Mouse (Mus musculus): ENCODE data around the gene Htr3b.

The Htr3b gene

DNA sequence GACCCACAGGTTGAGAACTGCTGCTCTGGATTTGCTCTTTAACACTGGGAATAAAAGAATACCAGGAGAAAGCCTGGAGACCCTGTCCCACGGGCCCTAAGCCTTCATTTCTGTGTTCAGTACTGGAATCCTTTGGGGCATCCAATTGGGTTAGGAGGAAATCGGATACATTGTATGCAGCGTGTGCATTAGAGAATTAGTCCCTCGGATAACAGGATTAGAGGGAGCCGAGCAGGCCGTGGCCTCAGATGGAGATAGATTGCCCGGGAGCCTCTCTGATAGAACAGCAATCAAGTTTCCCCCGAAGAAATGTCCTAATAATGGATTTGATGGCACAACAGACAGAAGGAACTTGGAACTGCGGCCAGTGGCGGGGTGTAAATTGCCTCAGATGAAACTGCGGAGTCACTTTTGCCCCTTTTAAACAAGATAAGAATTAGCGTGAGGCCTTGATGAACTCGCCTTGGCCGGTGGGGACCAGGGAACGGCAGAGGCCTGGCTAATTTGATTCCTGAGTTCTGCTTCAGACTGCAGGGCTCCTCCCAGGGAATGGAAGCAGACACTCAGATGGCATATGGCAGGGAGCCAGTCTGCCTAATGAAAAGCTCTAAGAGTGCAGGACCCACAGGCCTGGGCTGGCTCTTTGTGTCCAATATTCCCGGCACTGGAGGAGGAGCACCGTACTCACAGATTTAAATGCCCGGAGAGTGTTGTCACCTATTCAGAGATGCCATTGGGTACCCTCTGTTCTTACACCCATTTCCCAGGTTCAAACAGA is 48.6 kb downstream of the Htr3b start:
- no peak for DNase-seq

DNA sequence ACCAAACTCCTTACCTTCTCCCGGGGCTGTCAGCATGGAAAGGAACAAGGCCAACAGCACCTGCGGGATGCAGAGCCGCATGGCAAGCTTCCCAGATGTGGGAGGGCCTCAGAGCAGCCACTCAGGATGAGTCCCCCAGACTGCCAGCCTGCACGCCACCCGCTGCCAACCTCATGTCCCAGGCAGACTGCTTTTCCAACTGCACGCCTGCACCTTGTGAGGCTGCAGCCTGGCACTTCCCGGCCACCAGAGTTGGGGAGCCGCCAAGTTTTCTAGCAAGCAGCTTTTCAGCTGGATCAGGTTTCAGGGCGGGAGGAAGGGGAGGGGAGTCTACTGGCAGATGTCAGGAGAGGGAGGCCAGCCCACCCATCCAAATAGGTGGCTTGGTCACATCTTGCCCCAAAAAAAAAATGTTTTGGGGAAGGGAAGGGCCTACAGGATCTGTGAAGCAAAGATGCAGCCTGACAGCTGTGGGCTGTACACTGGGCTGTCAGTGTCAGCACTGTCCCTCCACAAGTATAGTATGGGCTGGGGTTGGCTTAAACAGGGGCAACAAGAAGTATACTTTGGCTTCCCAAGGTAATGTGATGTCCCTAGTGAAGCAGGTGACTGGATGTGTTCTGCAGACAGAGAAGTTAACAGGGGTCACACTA is 53.8 kb downstream of the Htr3b start, which contains the start of gene Htr3a:
TSS of gene Htr3a (minus strand) at position 215 of the 653 bp plus-strand sequence.
- DNase-seq, result peak; percentile 42

DNA sequence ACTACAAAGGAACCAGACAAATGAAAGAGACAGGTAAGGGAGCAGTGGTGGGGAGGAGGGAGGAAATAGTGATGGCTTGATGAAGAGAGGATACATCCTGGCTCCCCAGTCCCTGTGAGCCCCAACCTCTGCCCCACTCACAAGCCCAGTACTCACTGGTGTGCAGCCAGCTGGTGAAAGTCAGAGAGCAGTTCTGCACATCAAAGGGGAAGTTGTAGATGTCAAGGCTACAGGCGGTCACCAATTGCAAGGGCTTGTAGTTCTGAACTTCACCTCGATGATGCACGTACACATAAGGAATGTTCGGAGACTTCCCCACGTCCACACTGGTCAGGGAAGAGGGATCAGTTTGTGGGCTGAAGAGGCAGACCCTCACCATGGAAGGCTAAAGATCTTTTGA is 60.4 kb downstream of the Htr3b start:
- no peak for DNase-seq

DNA sequence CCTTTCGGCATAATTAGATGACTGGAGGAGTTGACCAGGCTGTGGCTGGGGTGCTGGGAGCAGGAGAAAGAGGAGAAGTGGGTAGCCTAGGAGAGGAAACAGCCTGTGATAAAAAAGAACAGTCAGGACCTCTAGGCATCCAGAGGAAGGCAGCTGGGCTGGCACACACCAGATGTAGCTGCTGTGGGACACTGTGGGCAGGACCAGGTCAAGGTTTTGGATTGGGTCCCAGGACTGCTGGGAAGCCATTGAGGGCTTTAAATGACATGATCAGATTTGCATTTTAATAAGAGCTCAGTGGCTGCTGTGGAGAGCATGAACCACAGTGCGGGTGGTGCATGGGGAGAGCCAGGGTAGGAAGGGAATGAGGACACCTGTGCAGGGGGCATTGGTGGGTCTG is 61.0 kb downstream of the Htr3b start:
- peak; percentile 8 for DNase-seq

DNA sequence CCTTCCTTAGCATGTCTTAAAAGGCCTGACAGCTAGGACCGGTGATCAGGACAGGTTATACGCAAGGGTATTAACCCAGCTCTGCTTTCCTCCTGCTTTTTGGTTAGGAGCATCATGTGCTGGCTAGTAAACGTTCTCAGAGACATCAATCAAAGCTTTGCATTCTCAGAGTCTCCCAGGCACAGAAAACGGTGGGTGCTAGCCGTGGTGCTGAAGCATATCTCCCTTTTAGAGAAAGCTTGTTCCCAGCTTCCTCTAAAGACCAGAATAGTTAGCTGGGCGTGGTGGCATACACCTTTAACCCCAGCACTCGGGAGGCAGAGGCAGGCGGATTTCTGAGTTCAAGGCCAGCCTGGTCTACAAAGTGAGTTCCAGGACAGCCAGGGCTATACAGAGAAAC is 66.2 kb downstream of the Htr3b start:
- peak; percentile 10 for DNase-seq

DNA sequence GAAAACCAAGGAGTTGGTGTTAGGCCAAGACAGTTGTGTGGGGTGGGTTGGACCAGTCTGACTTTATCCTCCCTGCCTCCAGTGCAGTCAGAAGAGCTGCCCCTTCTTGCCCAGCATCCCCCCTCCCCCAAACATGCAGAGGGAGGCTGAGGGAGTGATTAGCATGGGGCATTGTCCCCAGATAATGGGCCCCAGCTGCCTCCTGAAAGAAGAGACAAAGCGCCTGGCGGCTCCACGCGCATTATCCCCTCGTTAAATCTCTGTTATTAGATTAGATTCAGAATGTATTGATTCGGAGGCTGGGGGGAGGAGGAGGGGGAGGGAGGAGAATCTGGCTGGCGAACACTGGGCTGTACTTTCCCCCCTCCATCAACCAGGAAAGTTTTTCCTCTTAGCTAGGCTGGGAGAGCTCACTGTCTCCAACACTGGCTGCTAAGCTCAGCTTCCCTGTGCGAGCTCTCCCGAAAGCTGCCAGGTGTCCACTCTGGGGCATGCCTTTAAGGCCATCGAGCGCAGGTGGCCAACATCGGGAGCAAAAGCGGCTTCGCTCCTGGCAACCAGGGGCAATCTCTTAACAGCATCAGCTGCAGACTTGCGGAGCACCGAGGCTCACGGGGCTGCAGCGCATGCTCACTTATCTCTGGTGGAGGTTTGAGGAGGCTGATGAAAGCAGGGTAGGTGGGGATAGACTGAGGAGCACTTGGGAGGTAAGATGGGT is 68.8 kb downstream of the Htr3b start:
- DNase-seq, result no peak

DNA sequence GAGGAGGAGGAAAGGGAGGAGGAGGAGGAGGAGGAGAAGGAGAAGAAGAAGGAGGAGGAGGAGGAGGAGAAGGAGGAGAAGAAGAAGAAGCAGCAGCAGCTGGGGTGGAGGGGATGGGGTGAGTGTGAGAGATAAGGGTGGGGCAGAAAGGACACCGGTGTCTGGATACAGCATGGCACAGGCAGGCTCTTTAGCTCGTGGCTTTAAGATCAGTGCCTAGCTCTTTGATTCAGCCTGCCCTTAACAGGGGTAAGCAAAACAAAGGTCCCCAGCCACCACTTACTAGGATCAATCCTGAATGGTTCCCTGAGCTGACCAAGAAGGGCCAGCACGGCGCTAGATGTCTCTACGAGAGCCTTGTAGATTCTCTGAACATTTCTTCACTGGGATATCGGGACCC is 70.0 kb downstream of the Htr3b start:
- no peak for DNase-seq

DNA sequence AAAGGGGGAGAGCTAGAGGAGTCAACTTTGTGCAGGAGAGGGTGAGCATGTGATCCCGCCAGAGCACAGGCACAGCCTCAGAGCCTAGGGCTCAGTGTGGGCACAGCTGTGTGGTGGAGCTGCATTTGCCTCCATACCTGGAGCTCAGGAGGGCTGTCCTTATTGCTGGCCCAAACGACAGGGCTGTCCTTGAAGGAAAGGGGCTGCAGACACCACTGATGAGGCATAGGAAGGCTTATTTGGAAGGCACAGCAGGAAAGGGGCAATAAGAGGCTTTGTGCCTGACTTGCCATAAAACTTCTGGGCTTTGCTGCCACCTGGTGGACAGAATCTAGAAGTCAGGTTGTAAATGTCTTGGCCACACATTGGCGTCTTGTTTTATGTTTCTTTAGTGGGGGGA is 70.8 kb downstream of the Htr3b start:
- peak; percentile 74 for DNase-seq

DNA sequence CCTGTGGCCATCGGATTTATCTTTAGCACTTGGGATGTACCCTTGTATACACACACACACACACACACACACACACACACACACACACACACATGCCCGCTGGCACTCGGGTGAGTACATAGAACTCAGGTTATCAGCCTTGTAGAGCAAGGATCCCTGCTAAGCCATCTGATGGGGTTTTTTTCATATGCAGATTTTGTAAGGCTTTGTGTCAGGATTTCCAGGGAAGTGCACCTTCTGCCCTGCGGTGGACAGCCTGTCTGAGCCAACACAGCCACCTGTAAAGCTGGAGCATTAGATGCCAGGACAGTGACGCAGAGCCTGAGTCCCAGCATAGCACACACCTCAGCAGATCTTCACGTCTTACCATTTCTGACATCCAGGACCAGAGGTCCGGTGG is 75.7 kb downstream of the Htr3b start:
- no peak for DNase-seq
